Mouse (Mus musculus) heart, postnatal 14 days (tissue): ENCODE data around the gene Pdhb. TPM values are rescaled to one million over a fixed set of nuclear protein-coding genes. Genes with fewer than 3 reads are reported as not detected.
A peak's percentile ranks its signal among the peaks of the same experiment; 100 is the strongest.
"Not testable (repeated sequence)": the region's sequence is repeated elsewhere in the genome, so short reads cannot be mapped to it uniquely, and the experiment has no call there.

Experiments used
- DNase-seq, 2 experiments: peaks; one replicate each; pipeline ENCODE4 v3.0.0; 2021 to 2022
- intact Hi-C: fragments of 180-260 bp; cut with DNase I; formaldehyde crosslinking; loops from one replicate; pipeline ENCODE4 v1.15.1; 2025
- total RNA-seq, 2 experiments: library from RNA; stranded (reverse); gene quantifications; 2 replicates each; pipeline ENCODE4 v1.2.3; 2021

Pdhb gene
- total RNA-seq, 2 experiments from 2014 or later: 886 to 904 TPM

GRCm38 (mm10) chr14:8145594-8146558 is 26.9 kb downstream of the Pdhb start:
- intact Hi-C loops: no loop called here
- DNase-seq: no peak

GRCm38 (mm10) chr14:8141131-8141530 is 31.7 kb downstream of the Pdhb start:
- intact Hi-C loops: no loop called here

GRCm38 (mm10) chr14:8139724-8140710 is 32.8 kb downstream of the Pdhb start:
- intact Hi-C loops: no loop called here
- no peak for DNase-seq

More at GRCm38 (mm10) chr14:8141131-8141530, 31.7 kb downstream of the Pdhb start:
- no peak for DNase-seq

GRCm38 (mm10) chr14:8135130-8135529 is 37.7 kb downstream of the Pdhb start:
- no peak for DNase-seq
- intact Hi-C loops: no loop called here

GRCm38 (mm10) chr14:8134234-8134633 is 38.6 kb downstream of the Pdhb start:
- no peak for DNase-seq
- intact Hi-C loops: no loop called here

GRCm38 (mm10) chr14:8132789-8133188 is 40.0 kb downstream of the Pdhb start:
- DNase-seq: no peak
- intact Hi-C loops: no loop called here

- intact Hi-C loops: no loop called here
- DNase-seq: no peak
Measured at GRCm38 (mm10) chr14:8127971-8128370, 44.9 kb downstream of the Pdhb start.

GRCm38 (mm10) chr14:8124046-8124881 is 48.6 kb downstream of the Pdhb start:
- intact Hi-C loops: no loop called here
- no peak for DNase-seq

GRCm38 (mm10) chr14:8123611-8124010 is 49.2 kb downstream of the Pdhb start:
- intact Hi-C loops, DNase-seq: not testable (repeated sequence)

- intact Hi-C loops: no loop called here
- peak in 1 of 2 experiments; percentile 16 for DNase-seq
Measured at GRCm38 (mm10) chr14:8123141-8123540, 49.7 kb downstream of the Pdhb start.

- intact Hi-C loops: no loop called here
- no peak for DNase-seq
Measured at GRCm38 (mm10) chr14:8119904-8120303, 52.9 kb downstream of the Pdhb start.

GRCm38 (mm10) chr14:8119454-8119853 is 53.4 kb downstream of the Pdhb start:
- intact Hi-C loops: no loop called here
- DNase-seq: no peak

- intact Hi-C loops: no loop called here
- DNase-seq: no peak
Measured at GRCm38 (mm10) chr14:8117371-8117770, 55.5 kb downstream of the Pdhb start.

Other genes starting within 250 kb of the Pdhb start
- gene Gm45521, start 215.7 kb downstream of the Pdhb start, total RNA-seq: not detected
- gene Dnase1l3, start 178.5 kb downstream of the Pdhb start, total RNA-seq: under 1 TPM in 1 of 2 experiments, not detected in 1; 0.27 TPM
- 1 to 10 TPM; 7.6 to 8.8 TPM for gene Abhd6, start 170.1 kb downstream of the Pdhb start, total RNA-seq
- 10 to 100 TPM; 25.5 to 28.5 TPM for gene Rpp14, start 92.7 kb downstream of the Pdhb start, total RNA-seq
- gene Pxk, start 74.8 kb downstream of the Pdhb start, total RNA-seq: 10 to 100 TPM; 20.6 to 24.4 TPM
- 10 to 100 TPM; 10.6 to 11.0 TPM for gene Kctd6, start 41.1 kb upstream of the Pdhb start, total RNA-seq
- gene Acox2, start 86.3 kb upstream of the Pdhb start, total RNA-seq: under 1 TPM in 1 of 2 experiments, not detected in 1; 0.48 TPM
- 10 to 100 TPM; 14.3 to 15.0 TPM for gene Fam107a, start 145.0 kb upstream of the Pdhb start, total RNA-seq
- gene Oit1, start 205.7 kb upstream of the Pdhb start, total RNA-seq: not detected